Mouse (Mus musculus): ENCODE data around the gene Gk.

DNA sequence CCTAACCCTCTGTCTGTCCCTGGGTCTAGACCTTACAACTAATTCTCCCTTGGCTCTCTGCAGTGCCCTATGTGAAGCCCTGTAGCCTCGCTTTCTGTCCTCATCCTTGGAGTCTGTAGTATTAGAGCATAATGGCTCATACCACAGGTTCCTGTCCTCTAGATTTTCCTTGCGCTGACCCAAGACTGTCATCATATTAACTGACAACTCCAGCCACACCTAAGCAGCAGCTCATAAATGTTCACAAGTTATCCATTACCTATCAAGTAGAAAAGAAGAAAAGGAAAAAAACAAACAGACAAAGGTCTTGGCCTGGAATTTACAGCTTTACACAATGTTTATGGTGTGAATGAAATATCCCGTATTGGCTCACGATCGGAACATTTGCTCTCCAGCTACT, 43.4 kb downstream of the Gk start:
- TF ChIP-seq POLR2A (IDR thresholded peaks at IDR 0.05; ENCODE audit: control insufficient read depth, low read depth, low read length) (no peak), CTCF (IDR thresholded peaks at IDR 0.05; ENCODE audit: control insufficient read depth, insufficient read depth, insufficient replicate concordance, low read depth, low read length) (no peak)
